Mouse (Mus musculus): ENCODE measurements around the gene Mrps15.

DNA sequence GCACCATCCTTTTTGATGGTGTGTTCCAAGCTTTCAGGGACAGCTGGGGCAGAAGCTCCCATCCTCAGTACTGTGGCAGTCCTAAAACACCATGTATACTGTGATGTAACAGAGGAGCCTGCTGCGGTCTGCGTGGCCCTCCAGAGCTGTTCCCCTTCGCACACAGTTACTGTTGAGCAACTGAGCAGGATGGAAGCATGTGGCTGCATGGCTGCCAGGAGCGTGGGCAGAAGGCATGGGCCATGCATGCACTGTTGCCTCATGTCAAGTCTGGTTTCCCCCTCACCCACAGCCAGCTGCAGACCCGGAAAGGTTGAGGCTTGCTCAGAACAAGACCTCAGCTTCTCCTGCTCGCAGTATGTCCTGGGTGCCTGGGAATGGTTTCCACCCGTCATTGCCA lies 18.5 kb downstream of the Mrps15 start:
- no peak for TF ChIP-seq CHD2 (IDR thresholded peaks at IDR 0.05; ENCODE audit: low read depth, low read length)
- TF ChIP-seq ZC3H11A (IDR thresholded peaks at IDR 0.05; ENCODE audit: borderline replicate concordance, low read depth, low read length): no peak

All from ES-E14 (cell line).